Mouse (Mus musculus): Measurements from ENCODE around the gene Mob1b.

DNA sequence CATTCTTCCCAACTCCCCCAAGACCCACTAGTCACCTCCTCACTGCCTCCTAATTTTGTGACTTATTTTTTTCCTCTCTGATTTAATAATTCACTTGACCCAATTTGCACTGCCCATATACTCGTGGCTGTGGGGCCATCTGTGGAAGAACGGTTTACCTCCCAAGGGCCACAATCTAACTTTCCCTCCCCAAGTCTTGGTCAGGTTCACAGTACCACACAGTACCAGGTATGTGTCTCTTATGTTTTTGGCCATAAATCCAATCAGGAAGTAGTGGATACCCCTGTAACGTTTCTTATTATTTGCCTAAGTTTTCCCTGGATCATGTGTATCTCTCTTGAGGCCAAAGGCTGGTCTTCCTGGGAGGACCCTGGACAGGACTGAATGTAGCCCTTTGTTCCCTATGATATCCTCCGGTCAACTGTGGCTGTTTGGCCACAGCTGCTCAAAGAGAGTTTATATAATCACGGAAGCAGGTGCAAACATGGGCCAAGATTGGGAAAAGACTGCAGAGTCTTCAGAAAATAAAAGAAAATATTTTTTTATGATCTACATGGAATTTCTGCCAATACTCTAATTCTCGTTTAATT is 29.1 kb upstream of the Mob1b start:
- TF ChIP-seq POLR2A (IDR thresholded peaks at IDR 0.05; ENCODE audit: insufficient read depth, low read depth, low read length) (no peak), CTCF (IDR thresholded peaks at IDR 0.05; ENCODE audit: insufficient read depth, low read depth, low read length) (no peak)

Measured in olfactory bulb, adult 2 months (tissue).